In the genomic region with DNA sequence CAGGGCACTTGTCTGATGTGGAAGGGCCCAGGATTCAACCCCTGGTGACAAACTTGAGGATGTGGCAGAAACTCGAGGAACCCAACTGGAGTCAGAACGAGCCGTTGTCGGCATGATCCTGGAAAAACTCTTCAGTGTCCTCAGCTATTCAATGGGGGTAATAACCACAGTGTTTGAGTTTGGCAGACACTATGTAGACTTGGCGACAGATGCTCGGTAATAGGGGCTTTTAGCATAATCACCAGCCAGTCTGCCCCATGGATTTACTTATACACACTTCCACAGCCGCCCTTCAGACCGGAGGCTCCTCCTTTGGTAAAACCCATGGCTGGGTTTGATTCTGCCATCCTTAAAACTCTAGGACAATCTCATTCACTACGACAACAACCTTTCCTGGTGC, we compare ENCODE assay signal across 7 mouse cellular contexts. TPM values are rescaled to one million over a fixed set of nuclear protein-coding genes. Genes with fewer than 3 reads are reported as not detected.
DNase-seq lines count a peak whose midpoint lies in the region; ATAC-seq and TF ChIP-seq lines count a peak whose summit lies in the region.

No protein-coding gene starts in this region.

- H3K4me2 ChIP-seq in forebrain, embryonic 13.5 days = peak overlapping the region; percentile 91
- peak overlapping the region; percentile 80 for H3K4me2 ChIP-seq in intestine, embryonic 14.5 days (ENCODE audit: low read length)
- peak overlapping the region; percentile 96 for H3K4me2 ChIP-seq in neural tube, embryonic 13.5 days

- H3K27me3 ChIP-seq in forebrain, embryonic 13.5 days = no peaks in the 10 kb centered on the region
- no peaks in the 10 kb centered on the region for H3K27me3 ChIP-seq in intestine, embryonic 14.5 days (replicated peaks; ENCODE audit: control insufficient read depth, insufficient read depth, low read length)
- no peaks in the 10 kb centered on the region for H3K27me3 ChIP-seq in neural tube, embryonic 13.5 days

- H3K4me3 ChIP-seq in lung, adult 2 months (replicated peaks; ENCODE audit: extremely low read depth, low read depth, low read length) = peak overlapping the region; percentile 19
- H3K4me3 ChIP-seq in forebrain, embryonic 13.5 days = peak overlapping the region; percentile 98
- peak overlapping the region; percentile 75 for H3K4me3 ChIP-seq in intestine, embryonic 14.5 days (ENCODE audit: low read depth, low read length)
- H3K4me3 ChIP-seq in neural tube, embryonic 13.5 days = peak overlapping the region; percentile 84

- peak overlapping the region; percentile 99 for H3K9ac ChIP-seq in forebrain, embryonic 13.5 days
- H3K9ac ChIP-seq in intestine, embryonic 14.5 days (ENCODE audit: low read length) = peak overlapping the region; percentile 62
- H3K9ac ChIP-seq in neural tube, embryonic 13.5 days = peak overlapping the region; percentile 97

- H3K27ac ChIP-seq in forebrain, embryonic 13.5 days = peak overlapping the region; percentile 97
- 0 out of 2 replicates have a peak overlapping the region, but pooled peaks have one; percentile 83 for H3K27ac ChIP-seq in intestine, embryonic 14.5 days (ENCODE audit: low read depth)
- H3K27ac ChIP-seq in neural tube, embryonic 13.5 days (replicated peaks) = peak overlapping the region; percentile 98

- TF ChIP-seq POLR2A in lung, adult 2 months (IDR thresholded peaks at IDR 0.05; ENCODE audit: borderline replicate concordance, extremely low read depth, low read depth, low read length) = no peak

- 0 out of 2 replicates have a peak, but pooled peaks have one; percentile 5 for ATAC-seq in forebrain, embryonic 13.5 days
- no peak for ATAC-seq in intestine, embryonic 14.5 days (replicated peaks; ENCODE audit: low FRiP score, low TSS enrichment, low read depth)
- no peak for ATAC-seq in neural tube, embryonic 13.5 days (ENCODE audit: low read depth)

- H3K9me3 ChIP-seq in forebrain, embryonic 13.5 days (replicated peaks) = no peaks in the 10 kb centered on the region
- H3K9me3 ChIP-seq in intestine, embryonic 14.5 days (ENCODE audit: control insufficient read depth, low read length) = no peaks in the 10 kb centered on the region
- no peaks in the 10 kb centered on the region for H3K9me3 ChIP-seq in neural tube, embryonic 13.5 days

- peaks cover 21% of the 10 kb centered on the region for H3K4me1 ChIP-seq in lung, adult 2 months (ENCODE audit: control insufficient read depth, insufficient read depth, low read length)
- H3K4me1 ChIP-seq in forebrain, embryonic 13.5 days = peaks cover 18% of the 10 kb centered on the region
- H3K4me1 ChIP-seq in intestine, embryonic 14.5 days (replicated peaks; ENCODE audit: control insufficient read depth, insufficient read depth, low read length) = peaks cover 4% of the 10 kb centered on the region; the same call in 1 of the 2 replicates
- H3K4me1 ChIP-seq in neural tube, embryonic 13.5 days (replicated peaks) = peaks cover 27% of the 10 kb centered on the region

- no peak for TF ChIP-seq CTCF in lung, adult 2 months (IDR thresholded peaks at IDR 0.05; ENCODE audit: insufficient read depth, low read length)

- WGBS in lung, adult 2 months = 38% methylated on average over 9 of the region's 9 CpGs
- 7% methylated on average over 9 of the region's 9 CpGs for WGBS in forebrain, embryonic 13.5 days
- WGBS in intestine, embryonic 14.5 days = 32% methylated on average over 9 of the region's 9 CpGs
- WGBS in neural tube, embryonic 13.5 days = 10% methylated on average over 9 of the region's 9 CpGs

- DNase-seq in lung, adult 2 months = no peak
- DNase-seq in lung, postnatal 14 days = no peak
- DNase-seq in intestine, embryonic 14.5 days (ENCODE audit: low spot score) = peak; percentile 58
- DNase-seq in ovary, adult 18-20 months (ENCODE audit: low spot score) = no peak
- no peak for DNase-seq in urinary bladder, adult 2 months (ENCODE audit: low spot score)

- H3K36me3 ChIP-seq in forebrain, embryonic 13.5 days (ENCODE audit: poor library complexity, severe bottlenecking) = peaks cover 54% of the 10 kb centered on the region
- H3K36me3 ChIP-seq in intestine, embryonic 14.5 days (ENCODE audit: control insufficient read depth, insufficient read depth, low read length) = peaks cover 23% of the 10 kb centered on the region
- H3K36me3 ChIP-seq in neural tube, embryonic 13.5 days = peaks cover 26% of the 10 kb centered on the region

RNA-seq across cellular contexts. Expression of a gene that starts 4.0 kb away (rescaled TPM):
- polyA plus RNA-seq in lung, adult 2 months (2012; rRNA removed) = 2.2 and 2.6 TPM in 2 replicates
- 110 and 114 TPM in 2 replicates for polyA plus RNA-seq in forebrain, embryonic 13.5 days (2015; fragmentation: Nextera tagmentation; extraction: Ambion mirVana)
- polyA plus RNA-seq in intestine, embryonic 14.5 days (2014; fragmentation: Nextera tagmentation; extraction: Ambion mirVana) = 78.2 and 78.3 TPM in 2 replicates
- 60.3 and 63.4 TPM in 2 replicates for polyA plus RNA-seq in neural tube, embryonic 13.5 days (2015; fragmentation: Nextera tagmentation; extraction: Ambion mirVana)
- polyA plus RNA-seq in urinary bladder, adult 2 months (2012; rRNA removed) = 0.74 and 0.78 TPM in 2 replicates

Comparison
In these comparisons a context has a peak if more than half of its experiments do, and no peak if none do; other contexts are left out.
1. H3K4me3 ChIP-seq: peak in every context shown above with its lines; median percentile 98 in forebrain, embryonic 13.5 days; 84 in neural tube, embryonic 13.5 days; 75 in intestine, embryonic 14.5 days; 19 in lung, adult 2 months.
2. RNA of a gene that starts 4.0 kb away (polyA plus RNA-seq): 110 to 114 TPM in forebrain, embryonic 13.5 days, 78.2 to 78.3 TPM in intestine, embryonic 14.5 days and 60.3 to 63.4 TPM in neural tube, embryonic 13.5 days; 2.2 to 2.6 TPM in lung, adult 2 months and 0.74 to 0.78 TPM in urinary bladder, adult 2 months; every median in the first group is over 10 times any median in the second.
3. Peak in every context shown above with its lines, with median percentiles within 50 percentile points of each other: H3K27ac ChIP-seq, H3K4me2 ChIP-seq and H3K9ac ChIP-seq.